Mouse (Mus musculus): ENCODE measurements at regions not wholly inside any gene's neighbourhood (a gene's known extent, or its start where the extent isn't known, plus 50 kb on each side); places are given as distances from the start of the nearest gene placed in this dataset.

DNA sequence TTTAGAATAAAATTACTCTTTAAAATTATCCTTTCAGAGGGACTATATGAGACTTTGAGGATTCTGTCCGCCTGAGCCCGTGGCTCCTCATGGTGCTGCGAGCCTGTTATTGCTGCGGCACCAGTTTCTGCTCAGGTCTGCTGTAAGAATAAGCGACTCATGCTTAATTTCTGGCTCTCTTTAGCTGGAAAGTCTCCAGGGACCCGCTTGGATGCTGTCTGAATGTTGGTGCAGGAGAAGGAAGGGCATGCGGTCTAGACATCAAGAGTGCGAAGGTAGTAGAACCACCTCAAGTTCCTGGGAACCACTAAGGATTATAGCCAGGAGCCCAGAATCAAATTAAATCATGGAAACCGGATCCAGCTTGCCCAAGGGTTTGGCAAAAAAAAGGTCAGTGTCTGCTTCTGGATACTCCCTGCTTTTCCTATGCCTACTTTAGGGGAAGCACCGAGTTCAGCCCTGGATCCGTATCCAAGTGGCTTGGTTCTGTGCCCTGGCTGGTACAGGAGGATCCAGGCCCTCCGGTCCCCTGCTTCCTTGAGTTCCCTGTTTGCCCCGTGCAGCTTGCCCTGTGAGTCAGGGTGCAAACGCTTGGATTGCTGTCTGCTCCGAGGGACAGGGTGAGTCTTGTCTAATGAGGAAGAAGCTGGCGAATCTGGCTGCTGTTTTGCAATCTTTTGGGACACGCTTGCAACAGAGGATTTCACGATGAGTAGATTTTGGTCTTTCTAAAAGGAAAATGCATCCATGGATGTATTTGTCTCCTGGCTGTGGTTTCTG lies 138.2 kb upstream of the Prickle1 start:
- DNase-seq (no peak), ATAC-seq (no peak)
- no peaks in the 10 kb centered on the region for H3K9me3 ChIP-seq (ENCODE audit: low read length)
- WGBS (ENCODE audit: insufficient replicate concordance) = 74% methylated on average over 18 of the region's 18 CpGs
- H3K27ac ChIP-seq (ENCODE audit: low read depth) = no peak overlapping the region
- no peak for TF ChIP-seq EP300 (IDR thresholded peaks at IDR 0.05; ENCODE audit: low read depth)
- TF ChIP-seq CTCF (IDR thresholded peaks at IDR 0.05; ENCODE audit: low read depth) = no peak
- no peak overlapping the region for H3K4me2 ChIP-seq (ENCODE audit: low read depth, low read length)
- H3K4me3 ChIP-seq (ENCODE audit: low read depth, low read length) = no peak overlapping the region
- H3K9ac ChIP-seq (replicated peaks) = no peak overlapping the region
- H3K36me3 ChIP-seq (replicated peaks; ENCODE audit: insufficient read depth, low read length) = no peaks in the 10 kb centered on the region
- no peaks in the 10 kb centered on the region for H3K4me1 ChIP-seq (ENCODE audit: insufficient read depth)
- H3K27me3 ChIP-seq (ENCODE audit: insufficient read depth, low read length) = no peaks in the 10 kb centered on the region

DNA sequence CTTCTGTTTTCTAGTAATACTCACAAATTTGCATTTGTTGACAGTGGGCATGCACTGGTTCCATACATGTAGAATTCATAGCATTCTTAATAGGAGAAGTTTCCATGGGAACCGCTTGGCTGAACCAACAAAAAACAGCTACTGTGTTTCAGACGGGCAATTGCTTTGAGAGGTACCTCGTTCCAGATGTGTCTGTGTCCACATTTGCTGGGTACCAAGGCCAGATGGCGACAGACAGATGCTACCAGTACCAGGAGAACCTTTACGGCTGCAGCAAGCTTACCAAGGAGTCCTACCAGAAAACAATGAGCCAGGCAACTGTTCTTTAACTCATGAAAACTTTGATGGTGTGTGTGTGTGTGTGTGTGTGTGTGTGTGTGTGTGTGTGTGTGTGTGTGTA lies 137.1 kb upstream of the Prickle1 start:
- Histone ChIP-seq H3K36me3 (replicated peaks; ENCODE audit: insufficient read depth, low read length) (no peaks in the 10 kb centered on the region), H3K9ac (replicated peaks) (no peak overlapping the region), H3K4me3 (ENCODE audit: low read depth, low read length) (no peak overlapping the region), H3K4me1 (ENCODE audit: insufficient read depth) (no peaks in the 10 kb centered on the region), H3K9me3 (ENCODE audit: low read length) (no peaks in the 10 kb centered on the region), H3K4me2 (ENCODE audit: low read depth, low read length) (no peak overlapping the region), H3K27ac (ENCODE audit: low read depth) (no peak overlapping the region), H3K27me3 (ENCODE audit: insufficient read depth, low read length) (no peaks in the 10 kb centered on the region)
- ATAC-seq (no peak), DNase-seq (no peak)
- no peak for TF ChIP-seq CTCF (IDR thresholded peaks at IDR 0.05; ENCODE audit: low read depth)
- TF ChIP-seq EP300 (IDR thresholded peaks at IDR 0.05; ENCODE audit: low read depth) = no peak
- 70% methylated on average over 5 of the region's 5 CpGs for WGBS (ENCODE audit: insufficient replicate concordance)

DNA sequence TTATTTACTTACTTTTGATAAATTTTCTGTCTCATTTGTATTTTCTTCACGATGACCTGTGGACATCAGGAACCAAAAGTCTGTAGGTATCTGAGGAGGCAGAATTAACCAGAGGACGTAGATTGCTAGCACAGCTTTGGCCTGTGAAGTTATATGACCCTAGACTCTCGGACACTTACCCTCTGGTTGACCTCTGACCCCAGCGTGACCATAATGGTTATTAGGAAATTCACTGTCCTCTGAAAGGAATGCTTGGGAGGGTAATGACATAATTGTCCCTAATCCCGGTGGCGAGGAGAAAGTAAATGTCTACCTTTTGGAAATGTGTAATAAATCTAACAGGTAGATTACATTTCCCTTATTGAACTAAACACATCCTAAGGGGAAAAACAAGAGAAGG lies 135.5 kb upstream of the Prickle1 start:
- no peak overlapping the region for H3K9ac ChIP-seq (replicated peaks)
- WGBS (ENCODE audit: insufficient replicate concordance) = 63% methylated on average over 6 of the region's 6 CpGs
- no peaks in the 10 kb centered on the region for H3K4me1 ChIP-seq (ENCODE audit: insufficient read depth)
- no peak for TF ChIP-seq CTCF (IDR thresholded peaks at IDR 0.05; ENCODE audit: low read depth)
- no peak for TF ChIP-seq EP300 (IDR thresholded peaks at IDR 0.05; ENCODE audit: low read depth)
- H3K9me3 ChIP-seq (ENCODE audit: low read length) = no peaks in the 10 kb centered on the region
- no peak for ATAC-seq
- H3K4me3 ChIP-seq (ENCODE audit: low read depth, low read length) = no peak overlapping the region
- no peak overlapping the region for H3K4me2 ChIP-seq (ENCODE audit: low read depth, low read length)
- no peak overlapping the region for H3K27ac ChIP-seq (ENCODE audit: low read depth)
- H3K27me3 ChIP-seq (ENCODE audit: insufficient read depth, low read length) = no peaks in the 10 kb centered on the region
- no peak for DNase-seq
- no peaks in the 10 kb centered on the region for H3K36me3 ChIP-seq (replicated peaks; ENCODE audit: insufficient read depth, low read length)

GRCm38 (mm10) chr15:93715443-93715842 lies 119.8 kb upstream of the Prickle1 start:
- TF ChIP-seq EP300 (IDR thresholded peaks at IDR 0.05; ENCODE audit: low read depth) = no peak
- Histone ChIP-seq H3K27me3 (ENCODE audit: insufficient read depth, low read length) (no peaks in the 10 kb centered on the region), H3K4me3 (ENCODE audit: low read depth, low read length) (no peak overlapping the region), H3K27ac (ENCODE audit: low read depth) (no peak overlapping the region), H3K36me3 (replicated peaks; ENCODE audit: insufficient read depth, low read length) (no peaks in the 10 kb centered on the region), H3K9ac (replicated peaks) (no peak overlapping the region), H3K4me2 (ENCODE audit: low read depth, low read length) (no peak overlapping the region), H3K9me3 (ENCODE audit: low read length) (no peaks in the 10 kb centered on the region), H3K4me1 (ENCODE audit: insufficient read depth) (no peaks in the 10 kb centered on the region)
- no peak for ATAC-seq
- no peak for DNase-seq
- 62% methylated on average over 4 of the region's 4 CpGs for WGBS (ENCODE audit: insufficient replicate concordance)

- H3K9me3 ChIP-seq (ENCODE audit: low read length) = no peaks in the 10 kb centered on the region
- H3K4me1 ChIP-seq (ENCODE audit: insufficient read depth) = no peaks in the 10 kb centered on the region
- whole genome bisulfite sequencing (ENCODE audit: insufficient replicate concordance) = 75% methylated on average over 7 of the region's 7 CpGs
- no peak overlapping the region for H3K9ac ChIP-seq (replicated peaks)
- TF ChIP-seq CTCF (IDR thresholded peaks at IDR 0.05; ENCODE audit: low read depth) (no peak), EP300 (IDR thresholded peaks at IDR 0.05; ENCODE audit: low read depth) (no peak)
- no peak overlapping the region for H3K27ac ChIP-seq (ENCODE audit: low read depth)
- no peaks in the 10 kb centered on the region for H3K27me3 ChIP-seq (ENCODE audit: insufficient read depth, low read length)
- DNase-seq = no peak
- H3K36me3 ChIP-seq (replicated peaks; ENCODE audit: insufficient read depth, low read length) = no peaks in the 10 kb centered on the region
- H3K4me3 ChIP-seq (ENCODE audit: low read depth, low read length) = no peak overlapping the region
- no peak overlapping the region for H3K4me2 ChIP-seq (ENCODE audit: low read depth, low read length)
- ATAC-seq = no peak
Observed at GRCm38 (mm10) chr15:93713428-93713827, 117.7 kb upstream of the Prickle1 start.

DNA sequence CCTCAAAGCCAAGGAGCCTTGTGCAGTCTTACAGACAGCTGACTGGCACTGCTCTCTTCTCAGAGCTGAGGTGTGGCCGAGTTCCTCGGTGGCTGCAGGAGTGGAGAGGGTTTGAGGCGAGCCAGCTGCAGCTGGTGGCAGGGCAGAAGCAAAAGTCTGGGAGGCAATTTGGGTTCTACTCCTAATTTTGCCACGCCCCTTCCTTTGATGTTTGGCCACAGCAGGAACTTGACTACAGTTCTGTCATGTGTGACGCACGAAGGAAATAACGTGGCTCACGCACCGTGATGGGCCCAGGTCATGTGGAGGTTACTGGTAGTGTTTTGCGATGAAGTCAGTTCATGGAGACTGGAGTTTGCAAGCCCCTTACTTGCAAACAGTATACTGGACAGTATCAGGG lies 116.9 kb upstream of the Prickle1 start:
- 47% methylated on average over 10 of the region's 10 CpGs for WGBS (ENCODE audit: insufficient replicate concordance)
- Histone ChIP-seq H3K27ac (ENCODE audit: low read depth) (no peak overlapping the region), H3K4me2 (ENCODE audit: low read depth, low read length) (no peak overlapping the region), H3K4me3 (ENCODE audit: low read depth, low read length) (no peak overlapping the region), H3K9ac (replicated peaks) (no peak overlapping the region), H3K9me3 (ENCODE audit: low read length) (no peaks in the 10 kb centered on the region), H3K36me3 (replicated peaks; ENCODE audit: insufficient read depth, low read length) (no peaks in the 10 kb centered on the region), H3K4me1 (ENCODE audit: insufficient read depth) (no peaks in the 10 kb centered on the region), H3K27me3 (ENCODE audit: insufficient read depth, low read length) (no peaks in the 10 kb centered on the region)
- DNase-seq = no peak
- TF ChIP-seq EP300 (IDR thresholded peaks at IDR 0.05; ENCODE audit: low read depth) (no peak), CTCF (IDR thresholded peaks at IDR 0.05; ENCODE audit: low read depth) (no peak)
- ATAC-seq = no peak
